Mouse (Mus musculus) right cerebral cortex, postnatal 25 days (tissue): ENCODE measurements around the gene Crocc.

Experiments
- DNase-seq: peaks from one replicate; pipeline ENCODE4 v3.0.0; 2022

The Crocc gene

DNA sequence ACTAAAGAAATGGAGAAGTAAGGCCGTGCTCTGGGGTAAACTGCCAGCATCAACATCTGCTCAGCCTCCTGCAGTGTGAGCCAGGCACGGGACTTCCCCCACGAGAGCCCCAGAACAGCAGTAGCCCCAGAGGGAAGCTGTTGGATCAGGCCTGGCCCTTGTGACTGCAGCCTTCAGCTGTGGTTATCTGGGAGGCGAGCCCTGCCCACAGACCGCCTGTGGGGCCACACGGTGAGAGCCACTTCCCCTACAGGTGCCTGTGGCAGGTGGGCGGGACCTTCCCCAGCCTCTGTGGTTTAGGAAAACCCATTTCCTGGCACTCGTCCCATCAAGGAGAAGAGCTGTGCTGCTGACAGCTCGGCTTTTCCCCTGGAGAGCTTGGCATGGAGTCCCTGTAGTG lies 76.9 kb downstream of the Crocc start:
- DNase-seq = peak; percentile 44

DNA sequence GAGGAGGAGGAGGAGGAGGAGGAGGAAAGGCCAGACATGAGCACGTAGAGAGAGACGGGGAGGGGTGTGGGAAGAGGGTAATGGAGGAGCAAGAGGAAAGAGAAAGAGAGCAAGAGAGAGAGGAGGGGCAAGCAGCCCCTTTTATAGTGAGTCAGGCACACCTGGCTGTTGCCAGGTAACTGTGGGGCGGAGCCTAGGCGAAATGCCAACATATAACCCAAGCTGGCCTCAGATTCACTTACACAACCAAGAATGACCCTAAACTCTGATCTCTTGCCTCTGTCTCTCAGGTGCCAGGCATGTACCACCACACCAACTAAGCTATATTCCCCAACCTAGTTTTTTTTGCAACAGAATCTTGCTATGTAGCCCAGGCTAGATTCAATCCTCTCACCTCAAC lies 77.5 kb downstream of the Crocc start:
- no peak for DNase-seq

DNA sequence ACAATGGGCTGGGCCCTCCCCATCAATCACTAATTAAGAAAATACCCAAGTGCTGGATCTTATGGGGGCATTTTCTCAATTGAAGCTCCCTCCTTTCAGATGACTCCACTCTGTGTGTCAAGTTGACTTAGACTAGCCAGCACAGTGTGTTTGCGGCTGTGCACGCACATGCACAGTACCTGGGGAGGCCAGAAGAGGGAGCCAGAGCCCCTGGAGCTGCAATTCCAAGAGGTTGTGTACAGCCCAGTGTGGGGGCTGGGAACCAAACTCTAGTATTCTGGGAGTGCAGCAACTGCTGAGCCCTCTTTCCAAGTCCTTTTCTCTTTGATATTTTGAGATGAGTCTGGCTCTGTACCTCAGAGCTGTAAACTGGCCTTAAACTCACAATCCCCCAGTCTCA lies 78.7 kb downstream of the Crocc start:
- no peak for DNase-seq

DNA sequence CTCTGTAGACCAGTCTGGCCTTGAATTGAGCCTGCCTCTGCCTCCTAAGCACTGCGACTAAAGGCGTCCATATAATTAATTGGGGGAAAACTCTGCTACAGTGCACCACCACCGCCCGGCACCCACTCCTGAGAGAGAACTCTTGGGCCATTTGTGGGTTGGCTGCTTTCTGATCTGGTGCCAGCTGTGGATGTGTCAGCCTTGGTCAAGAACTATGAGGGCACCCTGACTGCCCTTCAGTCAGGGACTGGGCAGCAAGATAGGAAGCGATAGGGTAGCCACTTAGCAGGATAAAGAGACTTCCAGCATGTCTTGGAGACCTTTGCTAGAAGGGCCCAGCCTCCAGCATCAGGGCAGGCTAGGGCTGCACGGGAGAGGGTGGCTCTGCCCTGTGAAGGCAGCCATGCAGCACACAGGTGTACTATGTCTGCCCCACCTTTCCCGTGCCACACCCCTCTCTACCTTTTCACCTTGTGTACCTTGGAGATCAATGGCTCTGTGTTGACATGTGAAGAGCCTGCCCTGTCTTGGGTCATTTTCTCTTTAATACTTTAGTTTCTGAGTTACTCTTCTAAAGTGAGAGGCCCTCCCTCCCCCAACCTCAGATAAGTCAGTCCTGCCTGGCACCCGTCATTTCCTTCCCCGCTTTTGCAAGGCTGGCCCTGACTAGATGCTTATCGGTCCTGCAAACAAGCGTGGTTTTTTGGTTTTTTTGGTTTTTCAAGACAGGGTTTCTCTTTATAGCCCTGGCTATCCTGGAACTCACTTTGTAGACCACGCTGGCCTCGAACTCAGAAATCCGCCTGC lies 82.3 kb downstream of the Crocc start:
- no peak for DNase-seq

DNA sequence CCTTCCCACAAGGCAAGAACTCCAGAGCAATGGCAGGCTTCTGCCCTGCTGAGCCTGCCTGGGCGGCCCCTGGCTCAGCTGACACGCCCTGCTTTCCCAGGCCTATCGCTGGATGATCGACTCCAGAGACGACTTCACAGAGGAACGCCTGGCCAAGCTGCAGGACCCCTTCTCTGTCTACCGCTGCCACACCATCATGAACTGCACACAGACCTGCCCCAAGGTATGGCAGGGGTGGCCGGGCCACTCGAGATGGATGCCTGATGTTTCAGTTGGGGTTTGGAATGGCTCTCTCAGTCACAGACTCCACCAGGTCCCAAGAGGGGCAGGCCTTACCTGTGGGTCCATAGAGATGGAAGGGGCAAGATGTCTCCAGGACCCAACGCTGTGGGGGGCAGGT lies 83.1 kb downstream of the Crocc start:
- DNase-seq = no peak

DNA sequence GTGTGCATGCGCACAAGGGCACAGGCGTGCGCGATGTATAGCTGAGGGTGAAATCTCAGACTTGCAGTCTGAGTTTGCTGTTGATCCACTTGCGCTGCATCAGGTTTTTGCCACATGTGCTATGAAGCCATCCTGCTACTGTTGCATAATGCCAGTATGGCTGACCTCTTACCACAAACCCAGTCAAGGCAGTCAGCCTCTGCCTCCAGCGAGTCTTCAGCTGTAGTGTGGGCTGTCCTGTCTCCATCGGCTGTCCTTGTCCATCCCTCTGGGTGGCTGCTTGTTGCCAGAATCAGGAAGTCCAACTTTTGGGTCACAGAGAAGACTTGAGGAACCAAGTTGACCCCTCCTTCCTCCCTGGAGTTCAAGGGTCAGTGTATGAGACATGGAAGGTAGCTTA lies 85.0 kb downstream of the Crocc start:
- no peak for DNase-seq

DNA sequence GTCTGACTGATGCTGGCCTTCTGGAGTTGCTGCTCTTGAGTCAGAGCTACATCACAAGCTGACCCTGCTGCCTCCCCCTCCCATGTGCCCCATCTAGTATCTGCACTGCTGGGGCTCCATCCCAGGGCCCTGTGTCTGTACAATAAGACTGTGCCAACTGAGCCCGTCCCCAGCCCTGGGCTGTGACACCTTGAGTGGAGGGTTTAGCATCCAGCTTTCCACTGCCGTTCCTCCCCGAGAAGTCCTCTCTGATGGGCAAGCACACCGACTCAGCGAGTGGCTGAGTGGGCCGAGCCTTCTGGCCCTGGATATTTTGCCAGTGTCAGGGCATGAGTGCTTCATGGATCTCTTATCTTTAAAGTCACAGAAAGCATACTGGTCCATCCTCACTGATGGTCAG lies 85.9 kb downstream of the Crocc start:
- no peak for DNase-seq

DNA sequence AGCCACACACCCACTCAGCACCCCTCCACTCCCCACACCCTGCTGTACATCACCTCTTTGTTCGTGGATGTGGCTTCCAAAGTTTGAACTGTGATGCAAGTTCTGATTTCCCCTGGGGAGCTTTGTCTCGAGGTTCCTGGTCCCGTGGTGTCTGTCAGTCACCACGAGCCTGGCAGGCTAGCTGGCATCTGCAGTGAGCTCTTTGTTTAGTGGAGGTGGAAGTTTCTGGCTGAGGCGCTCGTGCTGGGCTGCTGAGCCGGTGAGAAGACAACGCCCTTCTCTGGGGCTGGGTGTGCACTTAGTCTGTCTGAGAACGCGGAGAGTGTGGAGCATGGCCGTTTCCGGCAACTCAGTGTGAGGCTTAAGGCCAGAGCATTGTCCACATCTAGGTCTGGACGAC lies 88.7 kb downstream of the Crocc start:
- DNase-seq = no peak

DNA sequence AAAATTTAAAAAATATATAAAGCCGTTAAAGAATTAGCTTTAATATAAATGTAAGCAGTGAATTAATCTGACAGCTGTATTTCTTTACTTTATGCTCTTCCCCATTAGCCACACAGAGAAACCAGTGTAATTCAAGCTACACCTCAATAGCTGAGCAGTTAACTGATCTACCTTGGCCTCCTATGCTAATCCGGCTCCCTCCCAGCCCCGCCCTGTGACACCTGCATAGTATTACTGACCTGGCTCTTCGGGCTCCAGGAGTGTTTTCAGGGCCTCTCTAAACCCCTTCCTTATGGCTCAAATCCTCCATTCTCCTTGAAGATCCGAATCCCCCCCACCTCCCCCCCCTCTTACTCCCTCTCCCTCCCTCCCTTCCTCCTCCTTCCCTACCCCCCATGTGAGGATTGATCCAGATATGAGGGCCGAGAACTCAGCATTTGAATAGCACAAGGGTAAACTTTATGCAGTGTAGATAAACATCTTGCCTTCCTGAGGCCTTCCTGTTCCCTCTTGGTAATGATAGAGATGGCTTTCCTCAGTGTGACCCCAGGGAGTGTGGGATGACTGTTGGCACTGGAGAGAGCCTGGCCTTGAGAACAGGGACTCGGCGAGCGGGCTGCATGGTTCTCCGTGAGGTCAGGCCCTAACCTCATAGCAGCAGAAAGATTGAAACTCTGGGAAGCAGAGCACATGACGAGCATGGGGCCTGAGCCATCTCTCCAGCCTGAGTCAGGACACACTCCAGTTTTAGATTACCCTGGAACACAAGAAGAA lies 92.8 kb downstream of the Crocc start:
- DNase-seq = no peak
